Mouse (Mus musculus): ENCODE measurements around the gene Ispd. TPM values are rescaled to one million over a fixed set of nuclear protein-coding genes. Genes with fewer than 3 reads are reported as not detected.
A peak's percentile ranks its signal among the peaks of the same experiment; 100 is the strongest.
"Not testable (repeated sequence)": the region's sequence is repeated elsewhere in the genome, so short reads cannot be mapped to it uniquely, and the experiment has no call there.

The Ispd gene
- 11.0 and 11.7 TPM in 2 replicates for polyA plus RNA-seq (2015; fragmentation: Nextera tagmentation; extraction: Ambion mirVana)

- peak; percentile 97 for ATAC-seq
- Histone ChIP-seq H3K36me3 (no peaks in the 10 kb centered on the region), H3K9ac (peak within 1 kb of the TSS; percentile 85), H3K9me3 (no peaks in the 10 kb centered on the region), H3K27me3 (replicated peaks) (no peaks in the 10 kb centered on the region), H3K4me1 (replicated peaks) (no peaks in the 10 kb centered on the region; the same call in 1 of the 2 replicates), H3K27ac (peak within 1 kb of the TSS; percentile 93), H3K4me2 (replicated peaks) (peak within 1 kb of the TSS; percentile 81), H3K4me3 (replicated peaks) (peak within 1 kb of the TSS; percentile 56)
- WGBS, result under 1% methylated on average over 64 of the region's 64 CpGs
Measured at GRCm38 (mm10) chr12:36381441-36382340, at the start of gene Ispd, which contains the start of gene D630036H23Rik. Ispd (plus strand) TSS chr12:36381450. D630036H23Rik (minus strand) TSS chr12:36382181.

GRCm38 (mm10) chr12:36332676-36333075 is 48.6 kb upstream of the Ispd start:
- 89% methylated on average over 1 of the region's 1 CpGs for WGBS
- no peak overlapping the region for H3K27ac ChIP-seq
- H3K36me3 ChIP-seq, result no peaks in the 10 kb centered on the region
- no peak for ATAC-seq
- H3K4me1 ChIP-seq (replicated peaks), result no peaks in the 10 kb centered on the region
- H3K9ac ChIP-seq, result no peak overlapping the region
- no peaks in the 10 kb centered on the region for H3K9me3 ChIP-seq
- no peaks in the 10 kb centered on the region for H3K27me3 ChIP-seq (replicated peaks)
- no peak overlapping the region for H3K4me3 ChIP-seq (replicated peaks)
- H3K4me2 ChIP-seq (replicated peaks), result no peak overlapping the region

DNA sequence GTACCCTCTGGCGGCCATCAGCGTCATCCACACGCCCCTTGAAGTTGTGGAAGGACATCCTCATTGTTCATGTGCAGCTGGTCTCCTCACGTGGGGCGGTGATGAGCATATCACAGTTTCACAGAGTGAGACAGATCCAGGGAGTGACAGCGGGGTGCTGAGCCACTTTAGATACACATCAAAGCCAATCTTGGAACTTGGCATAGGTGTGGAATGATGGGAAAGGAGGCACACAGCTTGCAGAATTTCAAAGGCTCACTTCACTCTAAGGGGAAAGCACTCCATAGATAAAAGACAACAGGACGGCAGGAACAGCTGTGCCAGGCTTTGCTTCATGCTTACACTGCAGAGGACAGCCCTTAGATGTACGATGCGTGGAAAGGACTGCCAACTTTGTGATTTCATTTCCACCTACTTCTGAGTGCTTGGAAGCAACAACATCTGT is 47.4 kb upstream of the Ispd start:
- Histone ChIP-seq H3K4me2 (replicated peaks) (no peak overlapping the region), H3K27ac (no peak overlapping the region), H3K36me3 (no peaks in the 10 kb centered on the region), H3K27me3 (replicated peaks) (no peaks in the 10 kb centered on the region), H3K9me3 (no peaks in the 10 kb centered on the region), H3K4me3 (replicated peaks) (no peak overlapping the region), H3K9ac (no peak overlapping the region), H3K4me1 (replicated peaks) (no peaks in the 10 kb centered on the region)
- 69% methylated on average over 9 of the region's 9 CpGs for WGBS
- no peak for ATAC-seq

GRCm38 (mm10) chr12:36344131-36344530 is 37.1 kb upstream of the Ispd start:
- Histone ChIP-seq H3K4me3 (replicated peaks) (no peak overlapping the region), H3K4me2 (replicated peaks) (no peak overlapping the region), H3K9ac (no peak overlapping the region), H3K4me1 (replicated peaks) (no peaks in the 10 kb centered on the region), H3K27me3 (replicated peaks) (no peaks in the 10 kb centered on the region), H3K27ac (no peak overlapping the region), H3K9me3 (no peaks in the 10 kb centered on the region), H3K36me3 (no peaks in the 10 kb centered on the region)
- 70% methylated on average over 4 of the region's 4 CpGs for WGBS
- no peak for ATAC-seq

DNA sequence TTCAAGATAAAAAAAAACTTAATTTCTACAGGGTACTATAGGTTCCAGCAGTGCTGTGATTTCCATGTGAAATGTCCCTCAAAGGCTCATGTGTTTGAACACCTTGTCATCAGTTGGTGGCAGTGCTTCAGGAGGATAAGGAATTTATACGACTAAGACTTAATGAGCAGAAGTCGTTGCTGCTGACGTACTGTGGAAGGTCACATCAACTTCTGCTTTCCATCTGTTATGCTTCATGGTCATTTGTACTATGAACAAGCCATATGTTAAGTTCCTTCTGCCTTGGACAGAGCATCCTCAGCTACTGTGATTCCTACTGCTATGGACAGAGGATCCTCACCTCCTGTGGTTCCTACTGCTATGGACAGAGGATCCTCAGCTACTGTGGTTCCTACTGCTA is 21.2 kb upstream of the Ispd start:
- Histone ChIP-seq H3K9ac (no peak overlapping the region), H3K4me2 (replicated peaks) (no peak overlapping the region), H3K9me3 (no peaks in the 10 kb centered on the region), H3K4me3 (replicated peaks) (no peak overlapping the region), H3K4me1 (replicated peaks) (no peaks in the 10 kb centered on the region), H3K27ac (no peak overlapping the region), H3K27me3 (replicated peaks) (no peaks in the 10 kb centered on the region), H3K36me3 (no peaks in the 10 kb centered on the region)
- no peak for ATAC-seq
- 78% methylated on average over 3 of the region's 3 CpGs for WGBS

DNA sequence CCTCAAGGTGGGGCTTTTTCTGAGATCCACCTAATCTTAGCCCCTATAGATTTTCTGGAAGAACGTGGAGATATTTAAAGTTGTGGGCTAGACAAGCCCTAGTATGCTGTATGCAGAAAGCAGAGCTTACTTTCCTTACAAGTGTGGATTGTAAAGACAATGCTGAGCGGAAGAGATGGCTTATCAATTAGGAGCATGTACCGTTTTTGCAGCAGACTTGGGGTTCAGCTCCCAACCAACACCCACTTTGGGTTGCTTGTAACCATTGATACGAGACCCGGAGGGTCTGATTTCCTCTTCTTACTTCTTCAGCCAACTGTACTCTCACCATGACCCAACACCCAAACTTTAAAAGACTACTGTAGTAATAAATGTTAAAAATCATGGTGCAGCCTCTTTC is 20.6 kb upstream of the Ispd start:
- Histone ChIP-seq H3K27ac (no peak overlapping the region), H3K4me2 (replicated peaks) (no peak overlapping the region), H3K4me1 (replicated peaks) (no peaks in the 10 kb centered on the region), H3K9me3 (no peaks in the 10 kb centered on the region), H3K4me3 (replicated peaks) (no peak overlapping the region), H3K27me3 (replicated peaks) (no peaks in the 10 kb centered on the region), H3K9ac (no peak overlapping the region), H3K36me3 (no peaks in the 10 kb centered on the region)
- WGBS, result 94% methylated on average over 5 of the region's 5 CpGs
- no peak for ATAC-seq

DNA sequence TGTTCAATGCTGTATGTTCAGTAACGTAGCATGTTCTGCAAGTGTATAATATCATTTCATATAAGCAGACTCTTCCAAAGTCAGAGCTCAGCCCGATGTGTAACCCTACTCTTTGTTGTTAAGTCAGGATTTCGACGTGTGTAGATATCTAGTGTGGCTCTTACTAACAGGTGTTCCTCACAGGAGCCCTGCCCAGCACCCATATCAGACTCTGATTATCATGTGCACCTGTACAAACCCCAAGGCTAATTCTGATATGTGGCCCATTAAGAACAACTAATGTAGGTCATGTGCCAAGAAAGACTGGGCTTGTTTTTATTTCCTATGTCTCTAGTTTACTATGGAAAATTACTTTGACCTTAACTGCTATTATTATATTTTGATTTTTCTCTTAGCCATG is 17.2 kb upstream of the Ispd start:
- peak; percentile 55; the same call in 1 of the 2 replicates for ATAC-seq
- no peaks in the 10 kb centered on the region for H3K36me3 ChIP-seq
- H3K9me3 ChIP-seq, result no peaks in the 10 kb centered on the region
- H3K4me2 ChIP-seq (replicated peaks), result no peak overlapping the region
- no peak overlapping the region for H3K4me3 ChIP-seq (replicated peaks)
- no peak overlapping the region for H3K27ac ChIP-seq
- no peaks in the 10 kb centered on the region for H3K27me3 ChIP-seq (replicated peaks)
- H3K4me1 ChIP-seq (replicated peaks), result no peaks in the 10 kb centered on the region
- WGBS, result 83% methylated on average over 4 of the region's 4 CpGs
- H3K9ac ChIP-seq, result no peak overlapping the region

- H3K4me3 ChIP-seq (replicated peaks), result no peak overlapping the region
- ATAC-seq, result no peak
- 59% methylated on average over 4 of the region's 4 CpGs for WGBS
- no peaks in the 10 kb centered on the region for H3K27me3 ChIP-seq (replicated peaks)
- H3K9me3 ChIP-seq, result no peaks in the 10 kb centered on the region
- no peaks in the 10 kb centered on the region for H3K36me3 ChIP-seq
- H3K4me1 ChIP-seq (replicated peaks), result no peaks in the 10 kb centered on the region
- no peak overlapping the region for H3K9ac ChIP-seq
- H3K27ac ChIP-seq, result no peak overlapping the region
- H3K4me2 ChIP-seq (replicated peaks), result no peak overlapping the region
Measured at GRCm38 (mm10) chr12:36373237-36373998, 7.8 kb upstream of the Ispd start.

- H3K4me2 ChIP-seq (replicated peaks); H3K9me3 ChIP-seq; H3K4me3 ChIP-seq (replicated peaks); H3K27ac ChIP-seq; H3K4me1 ChIP-seq (replicated peaks); H3K9ac ChIP-seq; ATAC-seq; H3K27me3 ChIP-seq (replicated peaks); H3K36me3 ChIP-seq: not testable (repeated sequence)
- 85% methylated on average over 3 of the region's 4 CpGs for WGBS
Measured at GRCm38 (mm10) chr12:36376391-36376790, 4.9 kb upstream of the Ispd start.

DNA sequence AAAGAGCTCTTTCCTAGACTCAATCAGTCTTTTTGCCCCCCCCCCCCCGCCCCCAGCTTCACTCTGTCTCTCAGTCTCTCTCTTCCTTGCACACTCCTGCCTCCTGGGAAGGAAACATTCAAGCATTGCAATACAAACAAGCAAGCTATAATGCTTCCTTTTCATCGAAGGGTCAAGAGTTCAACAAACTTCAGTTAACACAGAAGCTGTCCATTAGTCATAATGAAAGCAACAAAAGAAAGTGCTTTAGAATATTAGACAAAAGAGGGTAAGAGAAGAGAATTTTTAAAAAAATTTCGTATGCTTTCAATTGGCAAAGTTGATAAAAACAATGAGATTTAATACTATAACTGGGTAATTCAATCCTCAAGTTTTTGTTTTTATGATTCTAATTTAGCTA is 996 bp upstream of the Ispd start:
- Histone ChIP-seq H3K4me2 (replicated peaks) (no peak overlapping the region), H3K9ac (no peak overlapping the region), H3K36me3 (no peaks in the 10 kb centered on the region), H3K4me3 (replicated peaks) (no peak overlapping the region), H3K27ac (no peak overlapping the region), H3K9me3 (no peaks in the 10 kb centered on the region), H3K4me1 (replicated peaks) (no peaks in the 10 kb centered on the region; the same call in 1 of the 2 replicates), H3K27me3 (replicated peaks) (no peaks in the 10 kb centered on the region)
- no peak for ATAC-seq
- WGBS, result 47% methylated on average over 3 of the region's 3 CpGs

- H3K4me2 ChIP-seq (replicated peaks), result peak overlapping the region; percentile 81
- no peak for ATAC-seq
- no peaks in the 10 kb centered on the region for H3K27me3 ChIP-seq (replicated peaks)
- WGBS, result 47% methylated on average over 5 of the region's 5 CpGs
- H3K9me3 ChIP-seq, result no peaks in the 10 kb centered on the region
- no peak overlapping the region for H3K9ac ChIP-seq
- H3K4me3 ChIP-seq (replicated peaks), result peak overlapping the region; percentile 56; the same call in 1 of the 2 replicates
- no peak overlapping the region; the same call in 1 of the 2 replicates for H3K27ac ChIP-seq
- H3K36me3 ChIP-seq, result no peaks in the 10 kb centered on the region
- no peaks in the 10 kb centered on the region; the same call in 1 of the 2 replicates for H3K4me1 ChIP-seq (replicated peaks)
Measured at GRCm38 (mm10) chr12:36380806-36381205, 444 bp upstream of the Ispd start.

DNA sequence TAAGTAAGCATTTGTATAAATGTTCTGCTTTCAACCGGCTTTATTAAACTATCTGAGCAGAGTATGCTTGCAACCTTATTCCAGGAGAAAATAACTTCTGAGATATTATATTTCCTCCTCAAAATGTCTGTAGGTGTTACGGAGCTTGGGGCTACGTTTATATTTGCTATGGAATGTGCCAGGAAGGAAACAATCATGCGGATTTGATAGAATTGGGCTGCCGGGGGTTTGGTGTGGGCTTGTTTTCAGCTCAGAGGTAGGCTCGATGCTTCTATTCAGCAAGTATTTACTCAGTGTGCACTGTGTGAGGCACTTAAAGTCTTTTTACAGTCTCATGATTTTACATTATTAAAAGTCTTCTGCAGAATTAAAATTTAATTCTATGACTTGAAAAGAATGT is 4.1 kb downstream of the Ispd start:
- H3K36me3 ChIP-seq, result no peaks in the 10 kb centered on the region
- ATAC-seq, result no peak
- no peak overlapping the region for H3K4me2 ChIP-seq (replicated peaks)
- H3K9me3 ChIP-seq, result no peaks in the 10 kb centered on the region
- H3K4me3 ChIP-seq (replicated peaks), result no peak overlapping the region
- H3K4me1 ChIP-seq (replicated peaks), result no peaks in the 10 kb centered on the region; the same call in 1 of the 2 replicates
- no peak overlapping the region for H3K27ac ChIP-seq
- H3K27me3 ChIP-seq (replicated peaks), result no peaks in the 10 kb centered on the region
- 47% methylated on average over 6 of the region's 6 CpGs for WGBS
- H3K9ac ChIP-seq, result no peak overlapping the region
